Mouse (Mus musculus): ENCODE measurements around the gene Larp7.

GRCm38 (mm10) chr3:127513699-127514098, 39.5 kb downstream of the Larp7 start:
- TF ChIP-seq CTCF (IDR thresholded peaks at IDR 0.05) (no peak), POLR2A (IDR thresholded peaks at IDR 0.05; ENCODE audit: insufficient read depth, low read depth, low read length) (no peak)
